Mouse (Mus musculus): ENCODE measurements around the gene Ctdspl.
A peak's percentile ranks its signal among the peaks of the same experiment; 100 is the strongest.

Gene Ctdspl

GRCm38 (mm10) chr9:118926111-118926650 is at the start of gene Ctdspl:
TSS of gene Ctdspl (plus strand) at chr9:118926453.
- DNase-seq (ENCODE audit: low spot score): no peak

GRCm38 (mm10) chr9:118876902-118877301 is 49.4 kb upstream of the Ctdspl start:
- DNase-seq (ENCODE audit: low spot score): no peak

- DNase-seq (ENCODE audit: low spot score): peak; percentile 73
These were observed 48.8 kb upstream of the Ctdspl start for GRCm38 (mm10) chr9:118877365-118878008.

GRCm38 (mm10) chr9:118878596-118878995 is 47.7 kb upstream of the Ctdspl start:
- DNase-seq (ENCODE audit: low spot score): no peak

- peak; percentile 27 for DNase-seq (ENCODE audit: low spot score)
These were observed 44.8 kb upstream of the Ctdspl start for GRCm38 (mm10) chr9:118881281-118881945.

GRCm38 (mm10) chr9:118881946-118882284 is 44.3 kb upstream of the Ctdspl start:
- DNase-seq (ENCODE audit: low spot score): no peak

- DNase-seq (ENCODE audit: low spot score): no peak
These were observed 43.1 kb upstream of the Ctdspl start for GRCm38 (mm10) chr9:118883150-118883549.

- DNase-seq (ENCODE audit: low spot score): peak; percentile 42
These were observed 40.5 kb upstream of the Ctdspl start for GRCm38 (mm10) chr9:118885785-118886184.

- no peak for DNase-seq (ENCODE audit: low spot score)
These were observed 39.1 kb upstream of the Ctdspl start for GRCm38 (mm10) chr9:118887201-118887600.

GRCm38 (mm10) chr9:118887734-118888133 is 38.5 kb upstream of the Ctdspl start:
- no peak for DNase-seq (ENCODE audit: low spot score)

- DNase-seq (ENCODE audit: low spot score): no peak
These were observed 36.1 kb upstream of the Ctdspl start for GRCm38 (mm10) chr9:118890149-118890548.

GRCm38 (mm10) chr9:118890645-118891044 is 35.6 kb upstream of the Ctdspl start:
- no peak for DNase-seq (ENCODE audit: low spot score)

GRCm38 (mm10) chr9:118891068-118891467 is 35.2 kb upstream of the Ctdspl start:
- no peak for DNase-seq (ENCODE audit: low spot score)

GRCm38 (mm10) chr9:118891593-118891992 is 34.7 kb upstream of the Ctdspl start:
- DNase-seq (ENCODE audit: low spot score): no peak

- DNase-seq (ENCODE audit: low spot score): no peak
These were observed 31.2 kb upstream of the Ctdspl start for GRCm38 (mm10) chr9:118895101-118895500.

- DNase-seq (ENCODE audit: low spot score): no peak
These were observed 25.6 kb upstream of the Ctdspl start for GRCm38 (mm10) chr9:118900677-118901076.

- DNase-seq (ENCODE audit: low spot score): no peak
These were observed 24.3 kb upstream of the Ctdspl start for GRCm38 (mm10) chr9:118901917-118902316.

GRCm38 (mm10) chr9:118907934-118908620 is 18.2 kb upstream of the Ctdspl start:
- DNase-seq (ENCODE audit: low spot score): peak; percentile 88

GRCm38 (mm10) chr9:118913048-118913447 is 13.2 kb upstream of the Ctdspl start:
- peak; percentile 71 for DNase-seq (ENCODE audit: low spot score)

GRCm38 (mm10) chr9:118913613-118914012 is 12.6 kb upstream of the Ctdspl start:
- no peak for DNase-seq (ENCODE audit: low spot score)

- no peak for DNase-seq (ENCODE audit: low spot score)
These were observed 11.7 kb upstream of the Ctdspl start for GRCm38 (mm10) chr9:118914589-118914988.

- DNase-seq (ENCODE audit: low spot score): no peak
These were observed 11.0 kb upstream of the Ctdspl start for GRCm38 (mm10) chr9:118915290-118915689.

GRCm38 (mm10) chr9:118919672-118920186 is 6.5 kb upstream of the Ctdspl start:
- no peak for DNase-seq (ENCODE audit: low spot score)

Measured in lung, postnatal 25 days (tissue).